Mouse (Mus musculus): ENCODE measurements at regions not wholly inside any gene's neighbourhood (a gene's known extent, or its start where the extent isn't known, plus 50 kb on each side); places are given as distances from the start of the nearest gene placed in this dataset.
"Not testable (repeated sequence)": the region's sequence is repeated elsewhere in the genome, so short reads cannot be mapped to it uniquely, and the experiment has no call there.

DNA sequence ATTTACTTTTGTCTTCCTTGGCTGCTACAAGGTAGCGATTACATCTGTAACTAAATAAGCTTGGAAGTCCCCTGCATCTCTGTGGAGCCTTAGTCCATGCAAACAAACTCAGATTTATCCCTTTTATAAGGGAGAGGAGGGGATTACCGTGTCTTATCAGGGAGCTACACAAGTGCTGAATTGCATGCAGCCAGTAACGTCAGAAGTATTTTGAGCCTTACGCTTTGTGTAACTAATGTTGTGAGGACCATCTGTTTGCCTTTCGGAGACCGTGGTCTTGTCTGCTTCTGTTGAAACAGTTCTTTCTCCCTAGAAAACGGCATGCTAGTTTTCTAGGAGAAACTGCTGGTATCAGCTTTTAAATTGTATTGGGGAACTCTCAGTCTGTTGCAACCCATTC lies 58.0 kb upstream of the Dmrta1 start:
- in situ Hi-C loops (cut with MseI, MboI), result no loop called here

- in situ Hi-C loops (cut with MseI, MboI), result no loop called here
These were observed 74.5 kb upstream of the Dmrta1 start for GRCm38 (mm10) chr4:89604721-89605120.

- in situ Hi-C loops (cut with MseI, MboI), result no loop called here
These were observed 103.7 kb upstream of the Dmrta1 start for GRCm38 (mm10) chr4:89575529-89575928.

DNA sequence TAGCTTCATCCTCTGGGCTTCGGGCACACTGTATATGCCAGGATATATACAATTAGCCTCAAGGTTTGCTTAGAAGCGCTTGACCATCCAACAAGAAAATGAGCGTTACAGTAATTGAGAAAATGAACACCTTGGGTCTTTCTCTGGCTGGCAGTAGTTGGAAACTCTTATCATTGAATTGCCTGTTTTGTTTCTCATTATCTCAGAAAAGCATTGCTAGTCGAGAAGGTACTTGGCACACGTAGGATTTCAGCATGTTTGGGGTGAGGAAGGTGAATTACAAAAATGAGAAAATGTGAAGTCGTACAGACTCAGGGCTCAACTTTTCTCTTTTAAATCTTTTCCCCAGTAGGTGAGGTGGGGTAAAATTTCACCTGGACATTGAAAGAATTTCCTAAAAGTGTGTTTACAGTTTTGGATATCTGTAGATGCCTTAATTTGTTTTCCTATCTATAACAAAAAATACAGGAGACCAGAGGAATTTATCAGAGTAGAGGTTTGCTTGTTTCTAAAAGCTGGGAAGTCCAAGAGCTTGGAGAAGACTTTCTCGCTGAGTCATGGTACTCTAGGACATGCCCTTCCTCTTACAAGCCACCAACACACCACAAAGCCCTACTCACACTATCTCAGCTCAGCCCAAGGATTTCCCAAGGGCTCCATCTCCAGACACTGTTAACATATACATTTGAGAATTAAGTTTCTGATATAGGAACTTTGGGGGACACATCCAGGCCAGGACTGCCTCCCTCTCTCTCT lies 124.3 kb upstream of the Dmrta1 start:
- in situ Hi-C loops (cut with MseI, MboI), result no loop called here

GRCm38 (mm10) chr4:89552556-89552955 lies 126.7 kb upstream of the Dmrta1 start:
- in situ Hi-C loops (cut with MseI, MboI), result no loop called here

DNA sequence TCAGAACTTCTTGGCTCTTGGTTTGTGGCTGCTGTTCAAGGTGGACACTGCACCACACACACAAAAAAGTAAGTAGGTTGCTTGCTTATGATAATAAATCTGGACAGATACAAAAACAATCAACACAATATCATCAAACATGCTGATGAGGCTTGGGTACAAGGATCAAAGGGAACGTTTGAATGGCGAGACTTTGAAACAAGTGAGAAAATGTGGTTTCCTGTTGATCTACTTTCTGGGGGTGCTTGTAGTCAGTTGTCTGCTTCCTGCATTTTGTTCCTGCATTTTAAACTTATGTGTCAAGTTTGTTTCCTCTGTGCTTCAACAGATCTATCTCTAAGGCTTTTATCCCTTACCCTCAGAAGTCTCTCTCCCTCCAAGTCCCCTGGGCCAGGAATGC lies 128.7 kb upstream of the Dmrta1 start:
- in situ Hi-C loops (cut with MseI, MboI), result no loop called here

- in situ Hi-C loops (cut with MseI, MboI), result loop anchor here (5.0 kb wide), 1 partner anchor 160 kb away; no protein-coding TSS in a partner anchor
These were observed 146.8 kb upstream of the Dmrta1 start for GRCm38 (mm10) chr4:89532462-89532861.

- in situ Hi-C loops (cut with MseI, MboI), result loop anchor here (5.0 kb wide), 1 partner anchor 162 kb away; no protein-coding TSS in a partner anchor
These were observed 149.0 kb upstream of the Dmrta1 start for GRCm38 (mm10) chr4:89530050-89530911.

DNA sequence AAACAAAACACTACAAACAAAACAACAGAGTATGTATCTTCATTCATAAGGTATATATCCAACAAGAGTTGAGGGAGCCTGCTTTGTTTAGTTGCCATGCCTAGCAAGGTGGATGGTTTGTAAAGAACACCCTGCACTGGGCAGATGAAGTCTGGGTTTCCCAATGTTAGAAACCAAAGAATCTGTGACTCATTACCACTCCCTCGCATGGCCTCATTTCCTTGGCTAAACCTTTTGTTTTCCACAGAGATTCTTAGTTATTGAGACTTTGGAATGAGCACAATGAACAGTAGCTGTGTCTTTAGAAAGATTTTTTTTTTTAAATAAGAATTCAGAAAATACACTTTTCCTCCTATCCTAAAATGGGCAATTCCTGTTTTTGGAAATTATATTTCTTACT lies 151.3 kb upstream of the Dmrta1 start:
- in situ Hi-C loops (cut with MseI, MboI), result no loop called here

DNA sequence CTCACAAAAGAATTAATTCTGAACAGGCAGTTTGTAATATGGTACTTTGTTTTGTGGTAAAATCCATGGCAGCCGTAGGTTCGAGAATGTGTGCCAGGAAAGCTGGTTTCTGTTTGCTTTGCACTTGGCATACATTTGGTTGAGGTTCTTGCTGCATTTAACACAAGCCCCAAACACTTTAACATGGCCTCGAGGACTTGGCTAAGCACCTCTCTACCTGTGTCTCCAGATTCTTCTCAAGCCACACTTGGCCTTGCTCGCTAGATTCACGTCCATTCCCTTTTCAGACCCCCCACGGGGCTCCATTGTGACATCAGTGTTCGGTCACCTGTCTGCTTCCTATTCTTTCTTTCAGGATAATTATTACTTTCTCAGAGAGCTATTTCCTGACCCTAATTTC lies 151.9 kb upstream of the Dmrta1 start:
- in situ Hi-C loops (cut with MseI, MboI), result no loop called here

DNA sequence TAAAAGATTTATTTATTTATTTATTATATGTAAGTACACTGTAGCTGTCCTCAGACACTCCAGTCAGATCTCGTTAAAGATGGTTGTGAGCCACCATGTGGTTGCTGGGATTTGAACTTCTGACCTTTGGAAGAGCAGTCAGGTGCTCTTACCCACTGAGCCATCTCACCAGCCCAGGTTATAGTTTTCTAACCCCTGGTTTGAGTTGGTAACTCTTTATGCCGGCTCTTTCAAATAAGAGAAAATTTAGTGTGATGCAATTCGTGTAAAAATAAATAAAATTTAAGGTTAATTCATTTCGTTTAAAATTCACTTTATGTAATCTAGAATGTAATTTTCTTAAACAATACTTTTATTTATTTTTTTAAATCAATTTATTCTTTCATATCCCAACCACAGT lies 153.7 kb upstream of the Dmrta1 start:
- in situ Hi-C loops (cut with MseI, MboI), result not testable (repeated sequence)

DNA sequence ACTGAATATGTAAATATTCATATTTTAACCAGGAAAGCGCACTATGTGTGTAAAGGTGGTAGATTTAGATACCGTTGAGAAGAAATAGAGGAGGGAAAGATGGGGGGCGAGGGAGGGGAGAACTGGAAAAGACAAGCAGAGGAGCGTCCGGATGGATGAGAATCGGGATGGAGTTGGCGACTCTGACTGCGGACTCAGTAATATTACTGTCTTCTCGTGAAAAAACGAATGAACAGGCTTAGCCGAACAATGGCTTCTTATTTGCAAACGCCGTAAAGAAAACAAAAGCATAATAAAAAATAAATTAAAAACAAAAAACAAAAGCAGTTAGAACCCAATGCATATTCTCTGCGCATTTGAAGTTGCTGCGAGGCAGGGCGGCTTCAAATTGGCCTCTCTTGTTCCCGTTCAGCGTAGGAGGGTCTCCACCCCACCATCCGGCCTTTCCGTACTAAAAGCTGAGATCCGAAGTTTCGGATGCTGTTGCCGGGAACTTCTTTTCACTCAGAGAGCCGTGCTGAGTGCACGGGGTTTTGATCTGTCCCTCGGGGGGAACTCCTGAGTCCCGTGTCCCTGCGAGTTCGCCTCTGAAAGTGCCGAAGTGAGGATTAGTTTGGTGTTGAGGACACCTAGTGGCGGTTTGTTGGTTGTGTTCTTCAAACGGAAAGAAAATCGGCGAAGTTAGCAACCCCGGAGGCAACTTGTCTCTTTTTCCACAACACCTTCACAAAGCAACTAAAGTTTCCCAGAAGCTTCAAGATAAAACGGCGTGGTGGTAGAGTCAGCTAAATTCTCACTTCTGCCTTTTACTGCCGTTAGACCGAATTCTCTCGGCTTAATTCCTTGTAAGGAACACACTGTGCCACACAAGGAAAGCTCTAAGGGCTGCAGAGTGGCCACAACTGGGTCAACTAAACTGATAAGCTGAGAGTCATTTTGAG lies 154.7 kb upstream of the Dmrta1 start:
- in situ Hi-C loops (cut with MseI, MboI), result loop anchor here (5.0 kb wide), 1 partner anchor 377 kb away; no protein-coding TSS in a partner anchor

- in situ Hi-C loops (cut with MseI, MboI), result loop anchor here (5.0 kb wide), 1 partner anchor 376 kb away; no protein-coding TSS in a partner anchor
These were observed 155.6 kb upstream of the Dmrta1 start for GRCm38 (mm10) chr4:89523423-89524259.

DNA sequence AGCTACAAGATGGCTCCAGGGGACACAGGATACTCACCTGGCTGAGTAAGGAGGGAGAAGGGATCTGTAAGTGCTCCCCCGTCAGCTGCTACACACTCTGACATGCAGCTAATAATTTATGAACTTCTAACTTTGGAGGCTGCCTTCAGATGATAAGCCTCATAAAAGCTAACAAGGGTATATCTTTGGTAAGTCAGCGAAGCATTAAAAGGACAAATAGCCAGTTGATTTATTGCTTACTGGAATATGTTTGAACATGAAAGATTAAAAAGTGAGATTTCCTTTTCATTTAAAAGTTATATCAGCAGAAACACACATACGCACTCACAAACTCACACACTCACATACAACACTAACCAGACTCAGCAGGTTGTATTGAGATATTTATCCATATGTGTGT lies 161.2 kb upstream of the Dmrta1 start:
- in situ Hi-C loops (cut with MseI, MboI), result no loop called here

DNA sequence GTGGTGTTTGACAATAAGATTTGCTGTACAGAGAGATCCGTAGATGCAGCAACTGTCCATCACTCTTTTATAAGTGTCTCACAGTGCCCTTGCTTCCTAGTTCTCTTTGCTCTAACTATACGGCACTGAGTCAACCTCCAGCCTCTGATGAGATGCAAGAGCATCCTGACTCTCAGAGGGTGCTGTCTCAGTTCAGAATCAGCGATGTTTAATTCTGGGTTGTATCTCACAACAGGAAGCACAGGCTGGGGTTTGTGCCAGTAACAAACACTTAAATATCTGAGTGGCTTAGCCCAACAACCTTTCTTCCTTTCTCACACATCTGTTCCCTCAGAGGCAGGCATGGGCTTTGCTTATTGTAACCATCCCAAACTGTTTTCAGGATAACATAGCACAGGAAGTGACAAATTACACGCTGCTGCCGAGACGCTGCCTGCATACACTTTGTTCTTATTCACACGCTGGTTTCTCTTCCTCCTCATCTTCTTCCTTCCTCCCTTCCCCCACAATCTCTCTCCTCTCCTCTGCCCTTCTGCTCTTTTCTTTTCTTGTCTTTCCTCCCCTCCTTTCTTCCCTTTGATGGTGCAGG lies 163.3 kb upstream of the Dmrta1 start:
- in situ Hi-C loops (cut with MseI, MboI), result no loop called here

DNA sequence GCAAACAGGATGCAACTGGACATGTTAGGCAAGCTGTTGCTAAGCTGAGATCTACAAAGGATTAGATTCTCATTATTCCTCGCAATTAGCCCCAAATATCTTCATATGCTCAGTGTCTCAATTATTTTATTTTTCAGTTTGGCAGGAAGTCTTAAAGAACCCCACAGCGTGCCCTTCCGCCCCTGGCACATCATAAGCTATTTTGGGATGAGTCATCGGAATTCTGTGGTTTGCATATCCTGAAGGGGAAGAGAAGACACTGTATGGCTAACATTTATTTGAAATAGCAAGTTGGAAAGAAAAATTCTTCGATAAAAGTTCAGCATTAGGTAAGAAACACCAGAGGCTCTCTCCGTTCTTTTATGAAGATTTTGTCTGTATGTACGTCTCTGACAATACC lies 164.3 kb upstream of the Dmrta1 start:
- in situ Hi-C loops (cut with MseI, MboI), result no loop called here

- in situ Hi-C loops (cut with MseI, MboI), result no loop called here
These were observed 168.6 kb upstream of the Dmrta1 start for GRCm38 (mm10) chr4:89510593-89510992.

GRCm38 (mm10) chr4:89509655-89510391 lies 169.4 kb upstream of the Dmrta1 start:
- in situ Hi-C loops (cut with MseI, MboI), result no loop called here

DNA sequence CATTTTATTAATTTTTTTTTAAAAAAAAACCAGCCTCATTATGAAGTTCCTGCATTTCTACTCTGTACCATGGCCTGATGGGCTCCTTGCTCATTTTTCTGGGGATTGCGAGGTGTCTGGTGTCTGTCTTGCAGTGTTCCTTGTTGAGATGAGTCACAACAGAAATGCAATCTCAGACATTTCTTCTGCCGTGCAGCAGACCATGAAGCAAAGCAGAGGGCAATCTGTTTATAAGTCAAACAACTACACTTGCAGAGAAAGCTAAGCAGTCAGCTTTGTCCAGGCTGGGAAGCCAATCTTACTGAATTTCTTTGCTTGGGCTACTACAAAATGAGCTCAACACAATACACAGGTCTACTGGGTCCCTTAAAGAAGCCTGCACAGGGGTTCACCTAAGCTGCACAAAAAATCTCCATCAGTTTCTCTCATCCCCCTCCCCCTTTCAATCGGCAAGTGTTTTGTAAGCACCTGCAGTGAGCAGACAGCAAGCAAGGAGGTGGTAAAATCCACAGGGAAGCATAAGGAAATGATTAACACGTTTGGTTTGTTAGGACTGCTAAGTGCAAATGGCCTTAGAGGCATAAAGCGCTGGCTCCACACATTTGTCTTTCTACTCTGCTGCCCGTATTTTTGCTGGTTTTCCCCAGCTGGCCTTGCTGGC lies 171.0 kb upstream of the Dmrta1 start:
- in situ Hi-C loops (cut with MseI, MboI), result no loop called here

Data from mouse trophoblast stem cell (cell line).